Mouse (Mus musculus): ENCODE measurements around the gene Gm20388. TPM values are rescaled to one million over a fixed set of nuclear protein-coding genes. Genes with fewer than 3 reads are reported as not detected.

The Gm20388 gene
- polyA plus RNA-seq, 1 experiment from 2014 or later, result not detected

DNA sequence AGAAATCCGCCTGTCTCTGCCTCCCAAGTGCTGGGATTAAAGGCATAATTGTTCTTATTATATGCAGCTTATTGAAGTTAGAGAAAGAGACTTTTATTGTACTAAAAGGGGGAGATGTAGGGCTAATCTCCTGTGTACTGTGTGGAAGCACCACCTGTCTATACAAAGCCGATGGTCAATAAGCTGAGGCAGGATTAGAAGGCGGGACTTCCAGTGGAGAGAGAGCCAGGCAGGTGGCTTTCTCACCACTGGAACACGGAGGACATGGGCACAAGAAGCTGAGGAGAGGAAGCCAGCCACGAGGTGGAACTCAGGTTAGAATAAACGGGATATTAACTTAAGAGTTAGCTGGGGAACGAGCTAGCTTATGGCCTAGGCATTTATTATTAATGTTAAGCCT, 3152.1 kb downstream of the Gm20388 start, which contains the start of gene Spg7:
TSS of gene Spg7 (plus strand) at position 222 of the 400 bp plus-strand sequence.
- no peaks in the 10 kb centered on the region for H3K36me3 ChIP-seq (ENCODE audit: control insufficient read depth, insufficient read depth, low read length)
- H3K9ac ChIP-seq (ENCODE audit: low read length), result no peak within 1 kb of the TSS
- no peak within 1 kb of the TSS for H3K27ac ChIP-seq (ENCODE audit: low read length)
- H3K4me3 ChIP-seq (ENCODE audit: low read length), result no peak within 1 kb of the TSS
- H3K27me3 ChIP-seq (ENCODE audit: control insufficient read depth, insufficient read depth, low read depth, low read length), result no peaks in the 10 kb centered on the region
- ATAC-seq (ENCODE audit: low read depth), result no peak
- H3K9me3 ChIP-seq (ENCODE audit: control insufficient read depth, low read length), result no peaks in the 10 kb centered on the region
- WGBS, result 69% methylated on average over 7 of the region's 7 CpGs
- H3K4me2 ChIP-seq (ENCODE audit: low read depth, low read length), result no peak within 1 kb of the TSS
- peaks cover 8% of the 10 kb centered on the region for H3K4me1 ChIP-seq (replicated peaks; ENCODE audit: control insufficient read depth, insufficient read depth, low read length)

DNA sequence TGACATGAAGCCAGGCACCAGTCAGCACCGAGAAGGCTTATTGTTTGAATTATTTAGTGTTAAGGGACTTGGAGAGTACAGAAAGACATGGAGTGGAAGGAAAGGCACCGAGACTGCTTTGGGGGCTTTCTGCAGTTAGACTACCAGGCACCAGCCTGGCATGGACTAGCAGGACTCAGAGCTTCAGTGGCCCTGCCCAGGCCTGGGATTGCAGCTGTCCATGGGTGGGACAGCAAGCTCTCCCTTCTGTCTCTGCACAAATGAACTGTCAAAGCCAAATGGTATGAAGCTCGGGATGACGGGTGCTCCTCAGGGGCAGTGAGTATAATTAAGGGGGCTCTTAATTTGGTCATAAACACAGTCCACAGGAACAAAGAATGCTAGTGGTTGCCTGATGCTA, 3153.4 kb downstream of the Gm20388 start:
- Histone ChIP-seq H3K27ac (ENCODE audit: low read length) (no peak overlapping the region), H3K36me3 (ENCODE audit: control insufficient read depth, insufficient read depth, low read length) (no peaks in the 10 kb centered on the region), H3K9me3 (ENCODE audit: control insufficient read depth, low read length) (no peaks in the 10 kb centered on the region), H3K27me3 (ENCODE audit: control insufficient read depth, insufficient read depth, low read depth, low read length) (no peaks in the 10 kb centered on the region), H3K4me2 (ENCODE audit: low read depth, low read length) (peak overlapping the region; percentile 64), H3K4me1 (replicated peaks; ENCODE audit: control insufficient read depth, insufficient read depth, low read length) (peaks cover 8% of the 10 kb centered on the region), H3K9ac (ENCODE audit: low read length) (no peak overlapping the region), H3K4me3 (ENCODE audit: low read length) (no peak overlapping the region)
- ATAC-seq (ENCODE audit: low read depth), result no peak
- 65% methylated on average over 4 of the region's 4 CpGs for WGBS

DNA sequence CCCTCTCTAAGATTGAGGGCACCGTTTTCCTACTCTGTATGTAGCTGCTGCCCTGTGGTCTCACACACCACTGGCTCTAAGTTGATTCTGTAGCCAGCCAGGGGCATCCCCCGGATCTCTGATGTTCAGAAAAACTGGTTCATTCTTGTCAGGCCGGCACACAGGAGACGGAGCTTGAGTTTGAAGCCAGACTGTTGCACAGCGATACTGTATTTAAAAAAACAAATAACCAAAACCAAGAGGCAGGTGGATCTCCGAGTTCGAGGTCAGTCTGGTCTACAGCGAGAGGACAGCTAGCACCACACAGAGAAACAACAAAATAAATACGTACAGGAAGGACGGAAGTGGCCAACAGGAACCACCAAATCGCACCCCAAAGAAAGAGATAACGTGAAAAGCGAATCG, 3154.2 kb downstream of the Gm20388 start:
- Histone ChIP-seq H3K27me3 (ENCODE audit: control insufficient read depth, insufficient read depth, low read depth, low read length) (no peaks in the 10 kb centered on the region), H3K9me3 (ENCODE audit: control insufficient read depth, low read length) (no peaks in the 10 kb centered on the region), H3K4me2 (ENCODE audit: low read depth, low read length) (peak overlapping the region; percentile 64), H3K27ac (ENCODE audit: low read length) (peak overlapping the region; percentile 42), H3K36me3 (ENCODE audit: control insufficient read depth, insufficient read depth, low read length) (no peaks in the 10 kb centered on the region), H3K4me1 (replicated peaks; ENCODE audit: control insufficient read depth, insufficient read depth, low read length) (peaks cover 8% of the 10 kb centered on the region), H3K9ac (ENCODE audit: low read length) (peak overlapping the region; percentile 65), H3K4me3 (ENCODE audit: low read length) (peak overlapping the region; percentile 68)
- WGBS, result 1% methylated on average over 14 of the region's 14 CpGs
- ATAC-seq (ENCODE audit: low read depth), result peak; percentile 43

DNA sequence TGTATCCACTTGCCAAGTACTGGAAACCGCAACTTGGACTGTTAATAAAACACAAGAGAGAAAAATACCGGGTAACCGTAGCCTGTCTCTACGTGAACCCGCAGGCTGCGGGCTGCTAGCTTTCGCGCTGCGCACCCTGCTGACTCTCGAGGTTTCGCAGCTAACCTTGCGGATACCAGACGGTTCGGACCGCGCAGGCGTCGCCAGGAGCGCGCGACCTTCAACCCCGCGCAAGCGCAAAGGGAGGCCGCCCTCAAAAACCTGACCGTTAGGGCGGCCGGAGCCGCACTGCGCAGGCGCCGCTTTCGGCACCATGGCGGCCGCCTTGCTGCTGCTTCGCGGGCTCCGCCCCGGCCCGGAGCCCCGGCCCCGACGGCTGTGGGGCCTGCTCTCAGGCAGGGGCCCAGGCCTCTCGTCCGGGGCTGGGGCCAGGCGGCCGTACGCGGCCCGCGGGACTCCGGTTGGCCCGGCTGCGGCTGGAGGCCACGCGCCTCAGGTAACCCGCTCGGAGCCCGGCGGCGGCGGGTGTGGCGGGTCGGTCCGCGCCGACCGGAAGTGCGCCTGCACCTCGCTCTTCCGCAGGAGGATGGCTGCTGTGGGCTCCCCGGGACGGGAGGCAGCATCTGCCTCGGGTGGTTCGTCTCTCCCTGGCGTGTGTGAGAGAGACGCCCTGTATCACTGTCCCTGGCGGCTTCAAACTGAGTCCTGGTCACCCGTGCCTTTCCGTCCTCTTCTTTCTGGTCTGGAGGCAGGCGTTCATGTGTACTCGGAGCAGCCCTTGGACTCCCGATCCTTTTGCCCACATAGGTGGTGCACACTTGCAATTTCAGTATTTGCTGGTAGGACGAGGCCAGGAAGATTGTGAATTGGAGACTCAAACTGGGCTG, 3154.8 kb downstream of the Gm20388 start:
- no peaks in the 10 kb centered on the region for H3K27me3 ChIP-seq (ENCODE audit: control insufficient read depth, insufficient read depth, low read depth, low read length)
- H3K36me3 ChIP-seq (ENCODE audit: control insufficient read depth, insufficient read depth, low read length), result no peaks in the 10 kb centered on the region
- peak overlapping the region; percentile 88 for H3K9ac ChIP-seq (ENCODE audit: low read length)
- under 1% methylated on average over 72 of the region's 84 CpGs for WGBS
- peak overlapping the region; percentile 82 for H3K4me2 ChIP-seq (ENCODE audit: low read depth, low read length)
- ATAC-seq (ENCODE audit: low read depth), result peak; percentile 99
- H3K4me1 ChIP-seq (replicated peaks; ENCODE audit: control insufficient read depth, insufficient read depth, low read length), result peaks cover 8% of the 10 kb centered on the region
- H3K27ac ChIP-seq (ENCODE audit: low read length), result peak overlapping the region; percentile 85
- H3K4me3 ChIP-seq (ENCODE audit: low read length), result peak overlapping the region; percentile 68
- H3K9me3 ChIP-seq (ENCODE audit: control insufficient read depth, low read length), result no peaks in the 10 kb centered on the region

DNA sequence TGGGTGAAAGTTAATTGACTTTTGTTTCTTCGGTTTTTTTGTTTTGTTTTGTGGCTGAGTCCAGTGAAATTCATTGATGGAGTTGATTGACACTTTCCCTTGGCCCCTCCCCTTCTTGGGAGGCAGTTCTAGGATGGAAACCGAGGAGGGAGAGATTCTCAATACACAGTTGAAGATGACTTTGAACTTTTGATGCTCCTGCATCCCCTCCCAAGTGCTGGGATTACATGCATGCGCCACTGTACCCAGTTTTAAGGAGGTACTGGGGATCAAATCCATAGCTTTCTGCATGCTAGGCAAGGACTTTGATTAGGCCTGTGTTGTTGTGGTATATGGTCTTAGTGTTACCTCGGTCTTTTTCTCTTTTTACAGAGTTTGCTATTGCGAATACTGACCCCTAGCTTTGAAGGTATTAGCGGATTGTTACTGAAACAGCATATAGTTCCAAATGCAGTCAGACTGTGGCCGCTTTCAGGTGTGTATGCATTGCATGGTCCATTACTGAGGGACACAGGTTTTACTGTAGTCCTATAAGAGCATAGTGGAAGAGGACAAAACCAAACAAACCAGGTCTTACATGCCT, 3155.6 kb downstream of the Gm20388 start:
- 26% methylated on average over 7 of the region's 7 CpGs for WGBS
- peak overlapping the region; percentile 68 for H3K4me3 ChIP-seq (ENCODE audit: low read length)
- peak overlapping the region; percentile 85 for H3K27ac ChIP-seq (ENCODE audit: low read length)
- H3K9me3 ChIP-seq (ENCODE audit: control insufficient read depth, low read length), result no peaks in the 10 kb centered on the region
- H3K4me1 ChIP-seq (replicated peaks; ENCODE audit: control insufficient read depth, insufficient read depth, low read length), result peaks cover 8% of the 10 kb centered on the region
- peak overlapping the region; percentile 82 for H3K4me2 ChIP-seq (ENCODE audit: low read depth, low read length)
- peak overlapping the region; percentile 88 for H3K9ac ChIP-seq (ENCODE audit: low read length)
- no peaks in the 10 kb centered on the region for H3K36me3 ChIP-seq (ENCODE audit: control insufficient read depth, insufficient read depth, low read length)
- ATAC-seq (ENCODE audit: low read depth), result no peak
- H3K27me3 ChIP-seq (ENCODE audit: control insufficient read depth, insufficient read depth, low read depth, low read length), result no peaks in the 10 kb centered on the region

DNA sequence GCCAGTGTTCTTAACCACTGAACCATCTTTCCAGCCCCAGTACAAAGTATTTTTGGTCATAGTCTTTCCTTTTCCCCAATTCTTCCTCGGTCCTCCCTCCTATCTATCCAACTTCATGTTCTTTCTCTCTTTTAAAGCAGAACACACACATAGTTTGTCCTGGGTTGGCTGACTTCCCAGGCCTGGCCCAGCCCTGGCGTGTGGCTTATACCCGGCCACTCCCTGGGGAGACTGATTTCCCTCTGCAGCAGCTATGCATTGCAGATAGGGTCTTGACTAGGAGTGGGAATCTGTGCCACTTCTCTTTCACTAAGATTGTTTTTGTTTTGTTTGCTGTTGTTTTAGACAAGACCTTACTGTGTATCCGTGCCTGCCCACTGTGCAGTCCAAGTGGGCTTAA, 3160.5 kb downstream of the Gm20388 start:
- 0 out of 2 replicates have a peak, but pooled peaks have one; percentile 51 for ATAC-seq (ENCODE audit: low read depth)
- Histone ChIP-seq H3K27ac (ENCODE audit: low read length) (no peak overlapping the region), H3K36me3 (ENCODE audit: control insufficient read depth, insufficient read depth, low read length) (no peaks in the 10 kb centered on the region; the same call in 1 of the 2 replicates), H3K9ac (ENCODE audit: low read length) (no peak overlapping the region), H3K27me3 (ENCODE audit: control insufficient read depth, insufficient read depth, low read depth, low read length) (no peaks in the 10 kb centered on the region), H3K4me2 (ENCODE audit: low read depth, low read length) (no peak overlapping the region), H3K4me3 (ENCODE audit: low read length) (no peak overlapping the region), H3K9me3 (ENCODE audit: control insufficient read depth, low read length) (no peaks in the 10 kb centered on the region), H3K4me1 (replicated peaks; ENCODE audit: control insufficient read depth, insufficient read depth, low read length) (peaks cover 6% of the 10 kb centered on the region)
- 52% methylated on average over 4 of the region's 4 CpGs for WGBS

DNA sequence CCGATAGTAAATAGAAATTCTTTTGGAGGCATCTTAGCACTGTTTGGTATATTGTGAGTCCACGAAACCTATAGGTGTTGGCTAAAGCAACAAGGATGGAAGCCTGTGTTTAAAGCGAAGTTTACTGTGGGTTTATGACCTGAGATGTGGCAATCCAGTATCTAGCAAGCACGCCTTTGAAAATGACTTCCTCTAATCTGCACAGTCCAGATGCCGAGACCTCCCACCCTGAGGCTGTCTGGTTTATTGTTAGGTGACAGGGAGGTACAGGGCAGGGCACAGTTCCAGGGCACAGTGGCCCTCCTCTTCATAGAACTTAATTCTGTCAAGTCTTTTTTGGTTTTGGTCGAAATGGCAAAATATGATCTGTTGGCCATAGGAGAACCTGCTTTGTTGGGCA, 3166.6 kb downstream of the Gm20388 start:
- Histone ChIP-seq H3K4me3 (ENCODE audit: low read length) (no peak overlapping the region), H3K4me2 (ENCODE audit: low read depth, low read length) (no peak overlapping the region), H3K9ac (ENCODE audit: low read length) (no peak overlapping the region), H3K4me1 (replicated peaks; ENCODE audit: control insufficient read depth, insufficient read depth, low read length) (no peaks in the 10 kb centered on the region), H3K27me3 (ENCODE audit: control insufficient read depth, insufficient read depth, low read depth, low read length) (no peaks in the 10 kb centered on the region), H3K27ac (ENCODE audit: low read length) (no peak overlapping the region), H3K36me3 (ENCODE audit: control insufficient read depth, insufficient read depth, low read length) (peaks cover 24% of the 10 kb centered on the region), H3K9me3 (ENCODE audit: control insufficient read depth, low read length) (no peaks in the 10 kb centered on the region)
- 89% methylated on average over 6 of the region's 6 CpGs for WGBS
- ATAC-seq (ENCODE audit: low read depth), result no peak

DNA sequence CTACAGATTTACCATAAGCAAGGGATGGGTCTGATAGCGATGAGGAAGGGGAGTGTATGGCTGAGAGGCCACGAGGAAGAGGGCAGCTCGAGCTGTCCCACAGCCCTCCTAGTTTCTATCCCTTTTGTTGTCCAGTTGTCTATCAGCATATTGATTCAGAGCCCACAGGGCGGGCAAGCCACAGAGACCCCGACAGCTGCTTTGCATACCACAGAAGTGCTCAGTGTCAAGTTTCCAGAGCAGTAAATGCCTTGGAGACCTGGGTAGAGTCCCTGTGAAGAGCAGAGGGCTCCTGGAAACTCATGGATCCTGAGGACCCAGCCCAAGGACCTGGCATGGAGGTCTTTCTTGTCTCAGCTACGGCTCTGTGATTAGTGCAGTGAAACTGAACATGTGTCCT, 3172.4 kb downstream of the Gm20388 start:
- no peak overlapping the region for H3K4me3 ChIP-seq (ENCODE audit: low read length)
- H3K4me1 ChIP-seq (replicated peaks; ENCODE audit: control insufficient read depth, insufficient read depth, low read length), result no peaks in the 10 kb centered on the region
- no peaks in the 10 kb centered on the region for H3K27me3 ChIP-seq (ENCODE audit: control insufficient read depth, insufficient read depth, low read depth, low read length)
- ATAC-seq (ENCODE audit: low read depth), result no peak
- no peak overlapping the region for H3K9ac ChIP-seq (ENCODE audit: low read length)
- H3K4me2 ChIP-seq (ENCODE audit: low read depth, low read length), result no peak overlapping the region
- H3K9me3 ChIP-seq (ENCODE audit: control insufficient read depth, low read length), result no peaks in the 10 kb centered on the region
- H3K27ac ChIP-seq (ENCODE audit: low read length), result no peak overlapping the region
- H3K36me3 ChIP-seq (ENCODE audit: control insufficient read depth, insufficient read depth, low read length), result peaks cover 44% of the 10 kb centered on the region
- 89% methylated on average over 6 of the region's 6 CpGs for WGBS

DNA sequence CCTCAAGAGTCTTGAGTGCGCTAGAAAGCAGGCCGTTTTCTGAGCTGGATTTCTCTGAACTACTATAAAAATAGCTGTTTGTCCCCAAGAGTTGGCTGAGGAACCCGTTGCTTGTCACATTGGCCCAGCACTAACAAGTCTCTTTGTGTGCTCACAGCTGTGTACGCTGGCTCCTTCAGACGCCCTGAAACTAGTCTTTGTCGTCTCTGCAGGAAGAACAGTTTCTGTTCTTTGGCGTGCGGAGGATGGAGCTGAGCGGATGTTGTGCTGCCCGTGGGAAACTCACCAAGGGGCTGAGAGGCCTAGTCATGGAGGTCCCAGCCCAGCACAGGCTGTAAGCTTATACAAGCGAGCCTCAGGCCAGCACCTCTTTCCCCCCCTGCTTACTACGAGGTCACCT, 3173.0 kb downstream of the Gm20388 start:
- no peak overlapping the region for H3K4me2 ChIP-seq (ENCODE audit: low read depth, low read length)
- no peak overlapping the region for H3K4me3 ChIP-seq (ENCODE audit: low read length)
- no peak overlapping the region for H3K27ac ChIP-seq (ENCODE audit: low read length)
- peaks cover 44% of the 10 kb centered on the region for H3K36me3 ChIP-seq (ENCODE audit: control insufficient read depth, insufficient read depth, low read length)
- no peak for ATAC-seq (ENCODE audit: low read depth)
- 84% methylated on average over 12 of the region's 12 CpGs for WGBS
- H3K9ac ChIP-seq (ENCODE audit: low read length), result no peak overlapping the region
- no peaks in the 10 kb centered on the region for H3K9me3 ChIP-seq (ENCODE audit: control insufficient read depth, low read length)
- H3K27me3 ChIP-seq (ENCODE audit: control insufficient read depth, insufficient read depth, low read depth, low read length), result no peaks in the 10 kb centered on the region
- no peaks in the 10 kb centered on the region for H3K4me1 ChIP-seq (replicated peaks; ENCODE audit: control insufficient read depth, insufficient read depth, low read length)
